Mouse (Mus musculus) inflammation-experienced regulatory T-cells (primary cell): ENCODE results near the gene Gjc1. TPM values are rescaled to one million over a fixed set of nuclear protein-coding genes. Genes with fewer than 3 reads are reported as not detected.

Source experiments
- polyA plus RNA-seq, 2 experiments: library from polyadenylated mRNA; unstranded; fragments of 100-300 nt; shearing (Covaris generic); gene quantifications; one replicate each; pipeline ENCODE4 v1.2.1; 2017

Gjc1 gene
- polyA plus RNA-seq = under 1 TPM in 1 of 2 experiments, not detected in 1; 0.28 TPM

GRCm38 (mm10) chr11:102819021-102819782, at the start of gene Gjc1:
Gene Gjc1 (minus strand): TSS chr11:102819700.

GRCm38 (mm10) chr11:102835549-102835948, 16.0 kb upstream of the Gjc1 start, which contains the start of gene Higd1b:
Gene Higd1b (plus strand): TSS chr11:102835849.

GRCm38 (mm10) chr11:102761309-102762210, 57.9 kb downstream of the Gjc1 start, which contains the start of gene Adam11:
Gene Adam11 (plus strand): TSS chr11:102761439.

Other genes with a start within 250 kb of the Gjc1 start
- gene Gm11627, start 240.2 kb downstream of the Gjc1 start, polyA plus RNA-seq = under 1 TPM in 1 of 2 experiments, not detected in 1; 0.84 TPM
- gene Fzd2, start 215.3 kb downstream of the Gjc1 start, polyA plus RNA-seq = under 1 TPM in 1 of 2 experiments, not detected in 1; 0.15 TPM
- gene Meioc, start 156.0 kb downstream of the Gjc1 start, polyA plus RNA-seq = not detected
- 10 to 100 TPM; 30.5 to 31.8 TPM for gene Ccdc43, start 121.9 kb downstream of the Gjc1 start, polyA plus RNA-seq
- gene Adam11, start 58.3 kb downstream of the Gjc1 start, polyA plus RNA-seq = 1 to 10 TPM in 1 of 2 experiments, not detected in 1; 2.0 TPM
- under 1 TPM in 1 of 2 experiments, not detected in 1; 0.66 TPM for gene Higd1b, start 16.1 kb upstream of the Gjc1 start, polyA plus RNA-seq
- 100 to 1,000 TPM; 147 to 173 TPM for gene Eftud2, start 61.3 kb upstream of the Gjc1 start, polyA plus RNA-seq
- not detected for gene Ccdc103, start 61.5 kb upstream of the Gjc1 start, polyA plus RNA-seq
- gene Fam187a, start 65.5 kb upstream of the Gjc1 start, polyA plus RNA-seq = not detected
- gene Gfap, start 81.2 kb upstream of the Gjc1 start, polyA plus RNA-seq = under 1 TPM; 0.08 to 0.28 TPM
- gene Kif18b, start 105.4 kb upstream of the Gjc1 start, polyA plus RNA-seq = 1 to 10 TPM in 1 of 2 experiments, under 1 TPM in 1; 0.83 to 1.1 TPM
- gene C1ql1, start 127.0 kb upstream of the Gjc1 start, polyA plus RNA-seq = not detected
- 10 to 100 TPM; 68.4 to 74.0 TPM for gene Nmt1, start 208.5 kb upstream of the Gjc1 start, polyA plus RNA-seq
- 10 to 100 TPM; 22.0 to 23.7 TPM for gene Dcakd, start 208.6 kb upstream of the Gjc1 start, polyA plus RNA-seq